Mouse (Mus musculus) midbrain, embryonic 15.5 days (tissue): Measurements from ENCODE around the gene Dlg2. TPM values are rescaled to one million over a fixed set of nuclear protein-coding genes. Genes with fewer than 3 reads are reported as not detected.
A peak's percentile ranks its signal among the peaks of the same experiment; 100 is the strongest.

ENCODE experiments used
- ATAC-seq: fragments of 200-750 bp; cut with Nextera tagmentation; replicated peaks from 2 replicates; pipeline ENCODE4 v1.8.0; 2017; ENCODE audit warnings: moderate TSS enrichment
- H3K27ac ChIP-seq: fragments of 300-500 bp; sonication (generic); 2 replicates; pipeline ENCODE4 v1.5.1; 2015; ENCODE audit warnings: mild to moderate bottlenecking, inconsistent platforms
- H3K27me3 ChIP-seq: fragments of 300-500 bp; sonication (generic); replicated peaks from 2 replicates; pipeline ENCODE4 v1.6.1; 2015; ENCODE audit warnings: inconsistent platforms
- H3K36me3 ChIP-seq: fragments of 300-500 bp; sonication (generic); replicated peaks from 2 replicates; pipeline ENCODE4 v1.6.1; 2015; ENCODE audit warnings: inconsistent platforms
- H3K4me1 ChIP-seq: fragments of 300-500 bp; sonication (generic); 2 replicates; pipeline ENCODE4 v1.6.1; 2015; ENCODE audit warnings: inconsistent platforms
- H3K4me2 ChIP-seq: fragments of 300-500 bp; sonication (generic); 2 replicates; pipeline ENCODE4 v1.6.1; 2015; ENCODE audit warnings: inconsistent platforms, mild to moderate bottlenecking, moderate library complexity
- H3K4me3 ChIP-seq: fragments of 300-500 bp; sonication (generic); 2 replicates; pipeline ENCODE4 v1.5.1; 2015; ENCODE audit warnings: mild to moderate bottlenecking, inconsistent platforms
- H3K9ac ChIP-seq: fragments of 300-500 bp; sonication (generic); 2 replicates; pipeline ENCODE4 v1.6.1; 2015; ENCODE audit warnings: mild to moderate bottlenecking, inconsistent platforms
- H3K9me3 ChIP-seq: fragments of 300-500 bp; sonication (generic); 2 replicates; pipeline ENCODE4 v1.6.1; 2016; ENCODE audit warnings: inconsistent platforms
- WGBS: fragments of 180-500 bp; shearing (Covaris S2); methylation state at CpG from one replicate; pipeline ENCODE4 v1.1.7; 2015; ENCODE audit warnings: mixed read lengths; 5-methylcytosine and 5-hydroxymethylcytosine counted together
- polyA plus RNA-seq: library from polyadenylated mRNA; unstranded; fragments of >200 nt; fragmentation: Nextera tagmentation; extraction: Ambion mirVana; gene quantifications from 2 replicates; pipeline ENCODE4 v1.2.1, GENCODE M21; 2015

The Dlg2 gene
- polyA plus RNA-seq, 1 experiment from 2014 or later = 28.8 TPM

DNA sequence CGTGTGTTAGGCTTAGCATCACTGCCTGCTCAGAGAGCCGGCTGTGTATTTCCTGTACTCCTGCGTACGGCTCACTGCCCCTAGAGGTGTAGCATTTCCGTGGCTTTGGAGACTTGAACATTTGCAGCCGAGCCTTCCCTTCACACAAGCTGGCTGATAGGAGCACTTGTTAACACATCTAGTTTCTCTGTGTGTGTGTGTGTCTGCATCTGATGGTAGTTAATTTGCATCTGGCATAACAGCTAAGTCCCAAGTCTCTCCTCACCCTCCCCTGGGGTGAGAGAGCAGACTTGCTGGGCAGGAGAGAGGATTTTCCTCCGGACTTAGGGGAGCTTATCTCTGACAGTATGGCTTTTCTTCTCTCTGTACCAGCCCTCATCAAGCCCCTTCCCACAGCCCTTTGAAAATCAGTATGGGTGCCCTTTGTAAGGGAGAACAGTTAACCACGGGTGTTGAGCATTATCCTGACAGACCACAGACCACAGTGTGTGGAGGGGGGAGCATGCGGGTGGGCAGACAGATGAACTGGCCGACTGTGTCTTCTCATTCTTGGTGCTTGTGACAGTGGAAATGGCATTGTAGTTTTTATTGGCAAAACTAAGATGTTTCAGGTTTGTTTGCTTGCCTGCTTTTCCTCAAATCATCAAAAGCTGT lies 1705.6 kb downstream of the Dlg2 start:
- 8% methylated on average over 10 of the region's 10 CpGs for WGBS
- Histone ChIP-seq H3K9ac (no peak overlapping the region), H3K27me3 (0 out of 2 replicates have a peak, but pooled peaks cover 4% of the 10 kb centered on the region), H3K4me3 (no peak overlapping the region), H3K4me2 (peak overlapping the region; percentile 48), H3K27ac (no peak overlapping the region), H3K36me3 (no peaks in the 10 kb centered on the region), H3K4me1 (peaks cover 20% of the 10 kb centered on the region), H3K9me3 (no peaks in the 10 kb centered on the region)
- peak; percentile 61 for ATAC-seq

DNA sequence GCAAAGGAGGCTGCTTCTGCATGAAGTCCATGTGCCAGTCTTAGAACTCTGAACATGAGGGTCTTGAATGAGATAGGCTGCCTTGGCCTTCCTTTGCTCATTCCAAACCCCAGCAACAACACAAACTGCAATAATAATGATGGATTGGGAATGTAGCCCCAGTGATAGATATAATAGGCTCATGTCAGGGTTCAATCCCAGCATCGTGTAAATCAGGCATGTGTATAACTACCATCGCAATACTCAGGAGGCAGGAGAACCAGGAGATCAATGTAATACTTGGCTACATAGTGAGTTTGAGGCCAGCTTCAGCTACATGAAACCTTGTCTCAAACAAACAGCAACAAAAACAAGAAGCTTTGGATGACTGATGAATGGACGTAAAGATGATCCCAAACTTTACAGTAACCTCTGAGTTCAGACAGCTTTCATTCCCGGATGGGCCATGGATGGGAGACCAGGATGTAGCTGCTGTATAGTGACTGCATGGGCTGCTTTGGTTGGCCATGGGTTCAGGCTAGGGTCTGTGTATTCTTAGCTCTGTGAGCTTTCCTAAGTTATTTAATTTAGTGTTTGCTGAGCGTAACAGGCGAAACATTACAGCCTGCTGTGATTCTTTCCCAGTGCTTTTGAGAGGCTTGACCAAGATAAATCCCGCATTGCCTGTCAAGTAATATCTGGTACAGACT lies 1708.0 kb downstream of the Dlg2 start:
- WGBS = 89% methylated on average over 7 of the region's 7 CpGs

DNA sequence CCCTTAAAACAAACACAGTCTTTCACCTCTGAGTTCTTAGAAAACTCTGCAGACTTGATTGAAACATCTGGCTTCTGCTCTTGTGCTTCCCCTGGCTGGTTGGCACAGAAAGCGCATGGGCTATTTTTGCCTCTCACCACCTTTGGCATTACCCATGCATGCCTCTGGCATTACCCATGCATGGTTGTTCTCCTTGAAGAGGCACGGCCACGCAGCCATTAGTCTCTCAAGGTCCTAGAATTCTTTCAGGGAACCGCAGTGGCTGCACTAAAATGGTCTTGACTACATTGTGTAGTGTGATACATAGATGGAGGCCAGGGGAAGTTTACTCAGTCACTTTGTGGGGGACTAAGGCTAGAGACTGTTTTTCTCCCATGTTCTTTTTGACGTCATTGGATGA lies 1709.9 kb downstream of the Dlg2 start:
- WGBS = 89% methylated on average over 5 of the region's 5 CpGs
- no peak for ATAC-seq
- H3K4me2 ChIP-seq = no peak overlapping the region

More for the DNA sequence above, 1708.0 kb downstream of the Dlg2 start:
- H3K4me2 ChIP-seq = no peak overlapping the region
- H3K9me3 ChIP-seq = no peaks in the 10 kb centered on the region
- H3K4me3 ChIP-seq = no peak overlapping the region
- no peak for ATAC-seq
- H3K27me3 ChIP-seq = 0 out of 2 replicates have a peak, but pooled peaks cover 4% of the 10 kb centered on the region
- no peaks in the 10 kb centered on the region for H3K36me3 ChIP-seq
- peaks cover 20% of the 10 kb centered on the region for H3K4me1 ChIP-seq
- H3K27ac ChIP-seq = no peak overlapping the region
- H3K9ac ChIP-seq = no peak overlapping the region

DNA sequence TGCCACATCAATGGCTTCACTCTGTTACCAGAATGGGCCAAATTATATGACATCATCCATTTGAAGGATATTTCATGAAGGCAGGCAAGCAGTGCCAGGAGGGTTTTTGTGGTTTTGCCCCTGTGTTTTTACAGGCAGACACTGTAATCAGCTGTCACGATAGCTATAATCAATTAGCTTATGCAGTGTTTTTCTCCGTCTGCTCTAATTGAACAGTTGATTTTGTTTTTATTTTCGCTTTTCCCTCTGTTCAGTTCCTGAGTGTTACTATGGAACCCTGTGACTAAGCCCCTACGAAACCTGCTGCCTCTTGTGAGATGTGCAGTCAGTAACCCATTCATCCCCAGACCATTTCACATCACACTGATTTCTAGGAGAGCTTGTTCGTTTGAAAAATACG lies 1712.7 kb downstream of the Dlg2 start:
- no peak overlapping the region for H3K27ac ChIP-seq
- ATAC-seq = no peak
- H3K9ac ChIP-seq = no peak overlapping the region
- no peaks in the 10 kb centered on the region for H3K4me1 ChIP-seq
- no peak overlapping the region for H3K4me3 ChIP-seq
- H3K4me2 ChIP-seq = no peak overlapping the region
- H3K9me3 ChIP-seq = no peaks in the 10 kb centered on the region
- H3K36me3 ChIP-seq = no peaks in the 10 kb centered on the region
- WGBS = 60% methylated on average over 6 of the region's 6 CpGs
- H3K27me3 ChIP-seq = no peaks in the 10 kb centered on the region

More for the DNA sequence above, 1709.9 kb downstream of the Dlg2 start:
- no peak overlapping the region for H3K9ac ChIP-seq
- no peaks in the 10 kb centered on the region for H3K9me3 ChIP-seq
- peaks cover 10% of the 10 kb centered on the region for H3K4me1 ChIP-seq
- H3K27ac ChIP-seq = no peak overlapping the region
- H3K36me3 ChIP-seq = no peaks in the 10 kb centered on the region
- no peak overlapping the region for H3K4me3 ChIP-seq
- H3K27me3 ChIP-seq = no peaks in the 10 kb centered on the region

DNA sequence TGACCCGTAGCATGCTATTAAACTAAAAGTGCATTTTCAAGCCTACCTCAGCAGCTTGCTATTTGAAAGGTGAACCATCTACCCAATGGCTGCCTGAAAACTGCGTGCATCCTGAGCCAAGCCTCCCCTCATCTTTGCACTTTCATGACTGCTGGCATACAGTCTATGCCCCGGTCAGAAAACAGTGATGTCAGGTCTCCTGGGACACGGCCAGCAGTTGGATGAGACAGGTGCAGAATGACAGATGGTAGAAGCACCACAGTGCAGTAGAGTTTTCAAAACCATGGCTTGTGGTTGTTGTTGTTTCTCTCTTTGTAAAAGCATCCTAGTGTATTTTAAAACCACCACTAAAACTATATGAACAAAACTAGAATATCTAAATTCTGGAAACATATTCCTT lies 1719.5 kb downstream of the Dlg2 start:
- H3K27ac ChIP-seq = no peak overlapping the region
- no peaks in the 10 kb centered on the region for H3K27me3 ChIP-seq
- no peak overlapping the region for H3K4me3 ChIP-seq
- no peaks in the 10 kb centered on the region for H3K4me1 ChIP-seq
- no peak overlapping the region for H3K4me2 ChIP-seq
- H3K36me3 ChIP-seq = no peaks in the 10 kb centered on the region
- H3K9me3 ChIP-seq = no peaks in the 10 kb centered on the region
- WGBS = 81% methylated on average over 4 of the region's 4 CpGs
- H3K9ac ChIP-seq = no peak overlapping the region
- ATAC-seq = no peak

DNA sequence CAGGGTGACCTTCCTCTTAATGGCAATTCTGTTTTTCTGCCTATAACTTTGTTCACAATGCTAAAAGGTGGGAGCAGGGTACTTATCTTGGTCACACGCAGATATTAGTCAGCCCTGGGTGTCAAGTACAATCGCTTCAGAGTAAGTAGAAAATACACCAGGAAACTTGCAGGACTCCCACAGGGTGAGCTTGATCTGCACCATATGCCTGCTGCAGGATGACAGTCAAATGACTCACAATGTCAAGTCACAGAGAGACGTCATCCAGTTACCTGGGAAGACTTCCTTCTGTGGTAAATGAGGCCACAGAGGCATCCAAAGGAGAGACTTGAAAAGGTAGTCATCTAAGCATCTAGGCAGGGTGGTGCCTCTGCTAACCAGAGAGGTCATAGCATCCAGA lies 1721.1 kb downstream of the Dlg2 start:
- Histone ChIP-seq H3K4me1 (no peaks in the 10 kb centered on the region), H3K4me2 (no peak overlapping the region), H3K9me3 (no peaks in the 10 kb centered on the region), H3K9ac (no peak overlapping the region), H3K27me3 (no peaks in the 10 kb centered on the region), H3K27ac (no peak overlapping the region), H3K4me3 (no peak overlapping the region), H3K36me3 (no peaks in the 10 kb centered on the region)
- WGBS = 84% methylated on average over 3 of the region's 3 CpGs
- ATAC-seq = no peak

DNA sequence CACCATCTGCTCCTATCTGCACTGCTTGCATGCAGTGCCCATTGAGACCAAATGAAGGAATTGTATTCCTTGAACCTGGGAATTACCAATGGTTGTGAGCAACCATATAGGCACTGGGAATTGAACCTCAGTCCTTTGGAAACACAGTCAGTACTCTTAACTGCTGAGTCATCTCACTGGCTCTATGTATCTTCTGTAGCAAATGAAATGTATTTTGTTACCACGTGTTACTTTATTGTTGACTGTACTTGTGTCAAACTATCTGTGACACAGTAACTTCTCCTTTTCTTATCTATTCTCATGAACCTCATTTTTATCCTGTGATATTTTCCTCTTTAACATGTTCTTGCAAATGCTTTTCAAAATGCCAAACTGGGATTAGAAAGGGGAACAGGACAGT lies 1722.7 kb downstream of the Dlg2 start:
- no peak overlapping the region for H3K9ac ChIP-seq
- no peaks in the 10 kb centered on the region for H3K36me3 ChIP-seq
- 89% methylated on average over 1 of the region's 1 CpGs for WGBS
- no peaks in the 10 kb centered on the region for H3K27me3 ChIP-seq
- no peak overlapping the region for H3K4me2 ChIP-seq
- H3K4me3 ChIP-seq = no peak overlapping the region
- no peaks in the 10 kb centered on the region for H3K9me3 ChIP-seq
- no peak for ATAC-seq
- no peaks in the 10 kb centered on the region for H3K4me1 ChIP-seq
- H3K27ac ChIP-seq = no peak overlapping the region

DNA sequence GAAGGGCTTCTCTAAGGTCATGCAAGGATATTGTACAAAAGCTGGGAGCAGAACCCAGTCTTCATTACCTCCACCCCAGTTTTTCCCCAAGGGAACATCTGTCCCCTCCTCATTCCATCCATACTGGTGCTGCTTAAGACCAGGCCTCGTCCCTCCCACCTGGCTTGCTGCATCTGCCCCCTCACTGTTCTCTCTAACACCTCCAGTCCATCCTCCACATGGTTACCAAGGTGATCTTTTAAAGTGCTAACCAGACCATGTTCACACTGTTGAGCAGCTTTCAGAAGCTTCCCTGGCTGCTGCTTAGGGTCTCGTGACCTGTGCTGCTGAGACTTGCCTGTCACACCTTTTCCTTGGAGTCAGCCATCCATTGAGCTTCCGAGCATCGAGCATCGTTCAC lies 1734.2 kb downstream of the Dlg2 start:
- H3K9me3 ChIP-seq = no peaks in the 10 kb centered on the region
- no peak for ATAC-seq
- H3K27me3 ChIP-seq = no peaks in the 10 kb centered on the region
- no peak overlapping the region for H3K4me3 ChIP-seq
- H3K9ac ChIP-seq = no peak overlapping the region
- WGBS = 86% methylated on average over 5 of the region's 5 CpGs
- H3K4me2 ChIP-seq = no peak overlapping the region
- no peaks in the 10 kb centered on the region for H3K36me3 ChIP-seq
- no peak overlapping the region for H3K27ac ChIP-seq
- H3K4me1 ChIP-seq = no peaks in the 10 kb centered on the region

DNA sequence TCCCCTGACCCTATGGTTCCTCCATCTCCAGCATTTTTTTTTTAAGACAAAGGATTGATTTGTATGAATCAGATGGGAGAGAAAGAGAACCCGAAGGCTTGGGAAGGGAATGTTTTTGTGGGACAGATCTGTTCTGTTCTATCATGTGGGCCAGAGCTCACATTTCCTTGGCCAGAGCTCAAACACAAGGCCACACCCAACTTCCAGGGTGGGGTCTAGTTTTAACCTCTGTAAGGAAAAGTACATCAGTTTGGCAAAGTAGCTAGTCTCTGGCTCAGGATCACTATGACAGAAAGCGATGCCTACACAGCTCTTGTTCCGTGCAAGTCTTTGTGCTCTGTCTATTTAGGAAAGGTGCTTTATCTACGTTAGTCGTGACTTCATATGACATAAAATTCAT lies 1737.3 kb downstream of the Dlg2 start:
- Histone ChIP-seq H3K4me2 (no peak overlapping the region), H3K27ac (no peak overlapping the region), H3K36me3 (no peaks in the 10 kb centered on the region), H3K4me3 (no peak overlapping the region), H3K9me3 (no peaks in the 10 kb centered on the region), H3K9ac (no peak overlapping the region), H3K4me1 (no peaks in the 10 kb centered on the region), H3K27me3 (no peaks in the 10 kb centered on the region)
- ATAC-seq = no peak
- 89% methylated on average over 5 of the region's 5 CpGs for WGBS

DNA sequence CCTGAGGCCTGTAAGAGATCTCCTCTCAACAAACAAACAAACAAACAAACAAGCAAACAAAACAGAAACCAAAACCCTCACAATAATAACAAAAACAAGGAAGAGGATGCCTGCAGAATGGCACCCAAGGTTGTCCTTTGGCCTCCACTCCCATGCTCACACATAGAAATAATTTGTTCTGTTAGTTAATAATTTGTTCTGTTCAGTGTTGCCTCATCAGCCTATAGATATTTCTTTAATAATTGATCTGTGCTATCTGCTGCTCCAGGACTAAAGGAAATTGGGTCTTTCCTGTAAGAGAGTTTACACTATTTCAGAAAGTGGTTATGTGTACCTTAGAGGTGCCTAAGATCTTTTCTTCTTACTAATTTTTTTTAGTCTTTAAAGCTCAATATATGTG lies 1741.7 kb downstream of the Dlg2 start:
- no peaks in the 10 kb centered on the region for H3K36me3 ChIP-seq
- no peaks in the 10 kb centered on the region for H3K27me3 ChIP-seq
- H3K4me2 ChIP-seq = no peak overlapping the region
- no peak for ATAC-seq
- H3K4me3 ChIP-seq = no peak overlapping the region
- no peaks in the 10 kb centered on the region for H3K9me3 ChIP-seq
- no peaks in the 10 kb centered on the region for H3K4me1 ChIP-seq
- no peak overlapping the region for H3K9ac ChIP-seq
- no peak overlapping the region for H3K27ac ChIP-seq

DNA sequence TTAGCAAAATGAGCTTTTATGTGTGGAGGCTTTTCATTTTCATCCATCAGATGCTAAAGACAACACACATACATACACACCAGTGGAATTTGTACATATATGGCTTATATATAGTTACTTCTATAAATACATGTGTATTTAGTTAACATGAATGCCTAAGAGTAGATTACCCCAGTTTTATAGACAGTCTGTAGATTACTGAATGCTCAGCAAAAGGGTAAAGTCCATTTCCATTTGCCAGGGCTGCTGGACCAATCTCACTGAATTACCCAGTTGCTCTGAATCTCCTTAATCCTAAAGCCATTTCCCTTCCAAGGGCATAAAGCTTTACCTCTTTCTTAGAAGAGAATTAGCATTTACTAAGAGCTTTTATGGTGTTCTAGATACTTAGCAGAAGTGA lies 1744.1 kb downstream of the Dlg2 start:
- Histone ChIP-seq H3K4me2 (no peak overlapping the region), H3K36me3 (no peaks in the 10 kb centered on the region), H3K4me1 (no peaks in the 10 kb centered on the region), H3K4me3 (no peak overlapping the region), H3K27me3 (no peaks in the 10 kb centered on the region), H3K9ac (no peak overlapping the region), H3K9me3 (no peaks in the 10 kb centered on the region), H3K27ac (no peak overlapping the region)
- ATAC-seq = no peak

DNA sequence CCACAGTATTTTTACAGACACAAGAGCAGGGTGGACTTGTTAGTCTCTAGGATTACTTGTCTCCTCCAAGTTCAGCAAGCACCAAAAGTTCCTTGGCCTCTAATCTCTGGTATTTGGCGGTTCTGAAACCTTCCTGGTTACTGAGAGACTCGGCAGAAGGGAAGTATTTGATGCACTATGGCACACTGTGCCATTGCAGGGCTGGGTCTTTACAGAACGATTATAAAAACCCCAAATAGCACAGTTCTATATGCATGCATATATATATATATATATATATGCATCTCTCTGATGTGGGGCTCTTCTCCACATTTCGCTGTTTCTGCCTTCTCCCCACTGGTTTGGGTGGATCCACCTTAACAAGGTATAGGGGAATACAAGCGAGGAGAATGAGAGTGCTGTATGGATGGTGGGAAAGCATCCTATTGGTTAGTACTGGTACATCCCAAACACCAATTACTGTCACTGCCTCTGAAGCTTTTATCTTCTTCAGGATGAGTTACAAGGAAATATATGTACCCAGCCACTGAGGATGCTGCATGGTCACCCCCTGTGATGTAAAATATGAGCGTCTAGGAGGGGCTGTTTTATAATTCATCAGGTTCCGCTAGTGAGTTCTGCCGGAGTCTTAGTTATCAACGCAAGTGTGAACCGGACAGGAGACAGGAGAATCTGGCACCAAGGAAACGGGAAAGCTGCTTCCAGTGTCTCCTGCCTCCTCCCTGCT lies 1758.2 kb downstream of the Dlg2 start:
- ATAC-seq = peak; percentile 95
- peak overlapping the region; percentile 56 for H3K9ac ChIP-seq
- no peaks in the 10 kb centered on the region for H3K27me3 ChIP-seq
- H3K4me2 ChIP-seq = peak overlapping the region; percentile 56
- H3K27ac ChIP-seq = peak overlapping the region; percentile 74
- no peaks in the 10 kb centered on the region for H3K36me3 ChIP-seq
- H3K4me1 ChIP-seq = peaks cover 19% of the 10 kb centered on the region
- H3K9me3 ChIP-seq = no peaks in the 10 kb centered on the region
- peak overlapping the region; percentile 52 for H3K4me3 ChIP-seq
- 21% methylated on average over 11 of the region's 11 CpGs for WGBS
